Mouse (Mus musculus) myocyte (in vitro differentiated cells): ENCODE data around the gene Pacs1. TPM values are rescaled to one million over a fixed set of nuclear protein-coding genes. Genes with fewer than 3 reads are reported as not detected.
"Not testable (repeated sequence)": the region's sequence is repeated elsewhere in the genome, so short reads cannot be mapped to it uniquely, and the experiment has no call there.

Experiments
- H3K27me3 ChIP-seq: one replicate; pipeline ENCODE4 v1.6.1; 2011; ENCODE audit not compliant: control insufficient read depth, insufficient read depth, insufficient read length
- H3K36me3 ChIP-seq: one replicate; pipeline ENCODE4 v1.6.1; 2011; ENCODE audit not compliant: control insufficient read depth, insufficient read depth
- H3K4me2 ChIP-seq: one replicate; pipeline ENCODE4 v1.6.1; 2011; ENCODE audit warnings: low read depth, control low read depth
- H3K4me3 ChIP-seq: one replicate; pipeline ENCODE4 v1.5.1; 2011; ENCODE audit warnings: mild to moderate bottlenecking, control low read depth, moderate library complexity
- H3K79me2 ChIP-seq: one replicate; pipeline ENCODE4 v1.6.1; 2011; ENCODE audit not compliant: control insufficient read depth, insufficient read depth
- H3ac ChIP-seq: one replicate; pipeline ENCODE4 v1.6.1; 2011; ENCODE audit not compliant: control insufficient read depth, insufficient read length
- CEBPB ChIP-seq: IDR thresholded peaks from 2 replicates; pipeline ENCODE4 v1.6.1; 2011; ENCODE audit warnings: mild to moderate bottlenecking, moderate library complexity; ENCODE audit not compliant: poor library complexity, insufficient read depth, severe bottlenecking
- E2F4 ChIP-seq: IDR thresholded peaks from one replicate; pipeline ENCODE4 v1.6.1; 2011; ENCODE audit warnings: mild to moderate bottlenecking, control low read depth, moderate library complexity; ENCODE audit not compliant: insufficient read depth
- MAX ChIP-seq: IDR thresholded peaks from one replicate; pipeline ENCODE4 v1.6.1; 2011; ENCODE audit warnings: low read depth, mild to moderate bottlenecking, control low read depth
- MYOD1 ChIP-seq, 3 experiments: IDR thresholded peaks; one replicate each; pipeline ENCODE4 v1.6.1; 2011; ENCODE audit warnings: control low read depth in 2 of 3, low read depth in 2 of 3, mild to moderate bottlenecking in 2 of 3, moderate library complexity in 1 of 3; ENCODE audit not compliant: insufficient read length in 2 of 3, control insufficient read depth in 1 of 3
- MYOG ChIP-seq, 3 experiments: IDR thresholded peaks; one replicate each; pipeline ENCODE4 v1.6.1; 2011; ENCODE audit warnings: control low read depth in 2 of 3, low read depth in 2 of 3, mild to moderate bottlenecking in 2 of 3; ENCODE audit not compliant: insufficient read length in 2 of 3, control insufficient read depth in 1 of 3, insufficient read depth in 1 of 3
- POLR2A ChIP-seq: IDR thresholded peaks from one replicate; pipeline ENCODE4 v1.6.1; 2011; ENCODE audit warnings: low read depth, mild to moderate bottlenecking, control low read depth, moderate library complexity; ENCODE audit not compliant: insufficient read length
- POLR2AphosphoS2 ChIP-seq: IDR thresholded peaks from one replicate; pipeline ENCODE4 v1.6.1; 2011; ENCODE audit warnings: low read depth, control low read depth; ENCODE audit not compliant: insufficient read length
- REST ChIP-seq: IDR thresholded peaks from one replicate; pipeline ENCODE4 v1.6.1; 2011; ENCODE audit warnings: mild to moderate bottlenecking, control low read depth, moderate library complexity; ENCODE audit not compliant: insufficient read depth, insufficient read length
- SRF ChIP-seq: IDR thresholded peaks from one replicate; pipeline ENCODE4 v1.6.1; 2011; ENCODE audit warnings: low read depth; ENCODE audit not compliant: control insufficient read depth, insufficient read length
- TCF12 ChIP-seq: IDR thresholded peaks from one replicate; pipeline ENCODE4 v1.6.1; 2011; ENCODE audit warnings: mild to moderate bottlenecking, control low read depth; ENCODE audit not compliant: poor library complexity, insufficient read depth, severe bottlenecking
- TCF3 ChIP-seq: IDR thresholded peaks from one replicate; pipeline ENCODE4 v1.6.1; 2011; ENCODE audit warnings: low read depth, control low read depth; ENCODE audit not compliant: insufficient read length
- USF1 ChIP-seq: IDR thresholded peaks from one replicate; pipeline ENCODE4 v1.6.1; 2011; ENCODE audit warnings: low read depth, mild to moderate bottlenecking, control low read depth, moderate library complexity
- polyA plus RNA-seq: library from polyadenylated mRNA; unstranded; fragments of >200 nt; fragmentation: generic; extraction: Trizol; gene quantifications from one replicate; pipeline ENCODE4 v1.2.1, GENCODE M21; 2012; ENCODE audit warnings: missing spikeins

Pacs1 gene
- polyA plus RNA-seq, 1 experiment: 6.5 TPM

DNA sequence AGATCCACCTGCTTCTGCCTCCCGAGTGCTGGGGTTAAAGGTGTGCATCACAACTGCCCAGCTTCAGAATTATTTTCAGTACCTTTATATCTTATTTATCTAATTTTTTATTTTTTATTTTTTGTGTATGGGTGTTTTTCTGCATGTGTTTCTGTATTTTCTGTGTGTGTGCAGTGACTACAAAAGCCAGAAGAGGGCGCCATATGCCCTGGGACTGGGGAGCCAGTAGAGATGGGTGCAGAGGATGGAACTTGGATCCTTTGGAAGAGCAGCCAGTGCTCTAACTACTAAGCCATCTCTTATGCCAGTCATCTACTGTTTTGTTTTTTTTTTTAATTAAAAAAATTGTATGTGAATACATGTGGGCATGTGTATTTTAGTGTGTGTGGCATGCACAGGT, 108.5 kb downstream of the Pacs1 start:
- H3K4me2 ChIP-seq: no peak overlapping the region
- H3K4me3 ChIP-seq: no peak overlapping the region
- H3ac ChIP-seq: no peak overlapping the region
- no peaks in the 10 kb centered on the region for H3K79me2 ChIP-seq
- H3K27me3 ChIP-seq: no peaks in the 10 kb centered on the region
- no peaks in the 10 kb centered on the region for H3K36me3 ChIP-seq
- TF ChIP-seq TCF12 (no peak), POLR2AphosphoS2 (no peak), SRF (no peak), USF1 (no peak)

DNA sequence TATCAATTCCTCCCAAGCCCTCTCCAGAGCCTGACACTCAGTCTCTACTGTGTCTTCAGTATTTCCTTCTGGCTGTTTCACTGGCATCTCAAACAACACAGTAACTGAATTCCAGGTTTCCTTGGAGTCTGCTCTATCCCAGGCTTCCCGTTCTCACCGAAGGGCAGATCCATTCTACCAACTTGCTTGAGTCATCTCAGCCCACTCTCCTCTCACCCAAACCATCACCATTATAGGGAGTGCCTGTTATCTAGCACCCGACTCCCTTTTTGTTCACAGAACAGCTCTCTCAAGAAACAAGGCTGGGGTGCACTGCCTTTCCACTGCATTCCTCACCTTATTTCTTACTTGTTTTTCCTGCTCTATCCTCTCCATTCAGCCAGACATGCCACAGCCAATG, 111.0 kb downstream of the Pacs1 start:
- Histone ChIP-seq H3K4me2 (no peak overlapping the region), H3K36me3 (no peaks in the 10 kb centered on the region), H3ac (no peak overlapping the region), H3K4me3 (no peak overlapping the region), H3K27me3 (no peaks in the 10 kb centered on the region), H3K79me2 (no peaks in the 10 kb centered on the region)
- TF ChIP-seq MYOG (IDR thresholded peaks at IDR 0.05; ENCODE audit: control insufficient read depth in 1 of 3, insufficient read depth in 1 of 3, insufficient read length in 2 of 3, low read depth in 2 of 3) (no peak), MAX (no peak), TCF3 (no peak), REST (no peak), CEBPB (no peak), USF1 (no peak), SRF (no peak), E2F4 (no peak), MYOD1 (IDR thresholded peaks at IDR 0.05; ENCODE audit: control insufficient read depth in 1 of 3, insufficient read length in 2 of 3, low read depth in 2 of 3) (no peak), POLR2A (no peak), POLR2AphosphoS2 (no peak), TCF12 (no peak)

DNA sequence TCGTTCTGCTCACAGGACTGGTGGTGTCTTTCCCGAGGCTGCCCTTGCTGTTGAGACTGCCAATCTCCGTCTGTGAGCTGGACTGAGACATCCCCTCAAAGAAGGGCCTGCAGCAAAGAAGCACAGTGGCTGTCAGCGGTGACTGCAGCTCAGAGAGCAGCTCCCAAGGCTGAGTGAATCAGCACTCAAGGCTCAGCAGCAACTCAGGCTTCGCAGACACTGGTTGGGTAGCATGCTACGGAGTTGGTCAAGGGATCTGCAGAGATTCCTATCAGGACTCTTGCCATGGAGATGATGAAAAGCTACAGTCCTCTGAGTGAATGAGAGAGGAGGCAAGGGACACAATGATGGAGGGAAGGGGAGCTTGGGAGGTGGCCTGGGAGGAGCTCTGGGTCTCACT, 120.7 kb downstream of the Pacs1 start:
- no peaks in the 10 kb centered on the region for H3K79me2 ChIP-seq
- H3K36me3 ChIP-seq: no peaks in the 10 kb centered on the region
- no peak overlapping the region for H3ac ChIP-seq
- H3K27me3 ChIP-seq: no peaks in the 10 kb centered on the region
- TF ChIP-seq MYOG (IDR thresholded peaks at IDR 0.05; ENCODE audit: control insufficient read depth in 1 of 3, insufficient read depth in 1 of 3, insufficient read length in 2 of 3, low read depth in 2 of 3) (no peak), TCF12 (no peak), E2F4 (no peak), MYOD1 (IDR thresholded peaks at IDR 0.05; ENCODE audit: control insufficient read depth in 1 of 3, insufficient read length in 2 of 3, low read depth in 2 of 3) (no peak)
- no peak overlapping the region for H3K4me2 ChIP-seq
- H3K4me3 ChIP-seq: no peak overlapping the region

DNA sequence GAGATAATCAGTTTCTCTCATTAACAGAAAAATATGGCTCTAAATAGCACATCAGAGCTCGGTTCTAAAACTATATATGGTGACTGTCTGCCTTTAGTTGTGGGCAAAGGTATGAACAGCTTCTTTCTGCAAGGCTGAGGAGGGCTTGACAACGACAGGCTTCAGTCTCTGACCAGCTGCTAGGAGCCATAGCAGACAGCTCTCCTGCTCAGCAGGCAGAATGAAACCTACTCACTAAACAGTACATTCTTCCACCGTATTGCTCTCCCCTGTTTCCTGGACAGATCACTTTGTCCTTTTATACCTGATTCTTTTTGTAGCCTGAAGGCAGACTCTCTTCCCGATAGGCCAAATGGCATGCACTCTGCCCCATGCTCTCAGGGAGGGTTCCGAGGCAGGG, 121.2 kb downstream of the Pacs1 start:
- no peaks in the 10 kb centered on the region for H3K79me2 ChIP-seq
- H3K4me3 ChIP-seq: no peak overlapping the region
- H3K27me3 ChIP-seq: no peaks in the 10 kb centered on the region
- no peak for TF ChIP-seq MAX
- no peak for TF ChIP-seq TCF12
- TF ChIP-seq TCF3: no peak
- no peak for TF ChIP-seq POLR2AphosphoS2
- no peak for TF ChIP-seq REST
- no peak for TF ChIP-seq USF1
- no peak for TF ChIP-seq POLR2A
- TF ChIP-seq MYOG (IDR thresholded peaks at IDR 0.05; ENCODE audit: control insufficient read depth in 1 of 3, insufficient read depth in 1 of 3, insufficient read length in 2 of 3, low read depth in 2 of 3): no peak
- no peaks in the 10 kb centered on the region for H3K36me3 ChIP-seq
- H3K4me2 ChIP-seq: no peak overlapping the region
- H3ac ChIP-seq: no peak overlapping the region

DNA sequence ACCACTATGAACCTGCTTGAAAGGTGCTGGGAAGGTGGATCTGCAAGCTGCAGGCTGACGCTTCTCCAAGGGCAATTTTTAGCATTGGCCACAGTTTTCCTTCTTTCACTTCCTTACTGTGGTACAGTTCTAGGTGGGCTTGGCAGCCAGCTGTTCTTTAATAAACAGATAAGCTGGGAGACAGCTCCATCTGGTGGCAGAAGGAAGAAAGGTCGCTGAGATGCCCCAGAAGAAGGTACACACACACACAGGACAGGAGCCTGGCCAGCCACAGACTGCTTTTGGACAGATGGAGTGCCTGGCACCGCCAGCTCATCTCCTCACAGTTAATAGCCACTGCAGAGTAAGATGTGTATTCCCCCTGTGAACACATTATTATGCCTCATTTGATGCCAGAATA, 121.6 kb downstream of the Pacs1 start:
- H3K4me2 ChIP-seq: no peak overlapping the region
- no peaks in the 10 kb centered on the region for H3K79me2 ChIP-seq
- no peak for TF ChIP-seq REST
- TF ChIP-seq MYOD1 (IDR thresholded peaks at IDR 0.05; ENCODE audit: control insufficient read depth in 1 of 3, insufficient read length in 2 of 3, low read depth in 2 of 3): peak in 1 of 3 experiments; percentile 4
- H3ac ChIP-seq: no peak overlapping the region
- no peaks in the 10 kb centered on the region for H3K36me3 ChIP-seq
- H3K27me3 ChIP-seq: no peaks in the 10 kb centered on the region
- H3K4me3 ChIP-seq: no peak overlapping the region

- Histone ChIP-seq H3ac (no peak overlapping the region), H3K27me3 (no peaks in the 10 kb centered on the region), H3K36me3 (no peaks in the 10 kb centered on the region), H3K79me2 (no peaks in the 10 kb centered on the region), H3K4me3 (no peak overlapping the region), H3K4me2 (no peak overlapping the region)
- TF ChIP-seq SRF: no peak
- TF ChIP-seq REST: no peak
- TF ChIP-seq CEBPB: no peak
- no peak for TF ChIP-seq MAX
- TF ChIP-seq MYOG (IDR thresholded peaks at IDR 0.05; ENCODE audit: control insufficient read depth in 1 of 3, insufficient read depth in 1 of 3, insufficient read length in 2 of 3, low read depth in 2 of 3): no peak
- TF ChIP-seq E2F4: no peak
- TF ChIP-seq USF1: no peak
- TF ChIP-seq MYOD1 (IDR thresholded peaks at IDR 0.05; ENCODE audit: control insufficient read depth in 1 of 3, insufficient read length in 2 of 3, low read depth in 2 of 3): no peak
- TF ChIP-seq TCF3: no peak
- TF ChIP-seq POLR2AphosphoS2: no peak
- TF ChIP-seq TCF12: no peak
- TF ChIP-seq POLR2A: no peak
Observed at GRCm38 (mm10) chr19:5150358-5150757, 122.6 kb downstream of the Pacs1 start.

DNA sequence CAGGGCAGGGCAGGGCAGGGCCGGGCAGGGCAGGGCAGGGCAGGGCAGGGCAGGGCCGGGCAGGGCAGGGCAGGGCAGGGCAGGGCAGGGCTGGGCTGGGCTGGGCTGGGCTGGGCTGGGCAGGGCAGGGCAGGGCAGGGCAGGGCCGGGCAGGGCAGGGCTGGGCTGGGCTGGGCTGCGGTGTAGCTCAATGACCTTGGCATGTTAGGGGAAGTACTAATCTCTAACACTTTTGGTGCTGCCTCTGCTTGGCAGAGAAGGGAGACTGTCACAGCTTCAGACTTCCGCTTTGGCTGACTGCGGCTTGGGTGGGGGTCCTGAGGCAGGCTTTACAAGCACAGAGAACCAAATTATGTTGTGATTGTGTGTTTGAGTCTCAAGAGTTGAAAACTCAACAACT, 123.9 kb downstream of the Pacs1 start:
- not testable (repeated sequence) for H3K27me3 ChIP-seq, H3K4me2 ChIP-seq, H3K4me3 ChIP-seq, H3K79me2 ChIP-seq, H3K36me3 ChIP-seq, H3ac ChIP-seq
